Comparison of ENCODE assay signal across 18 mouse cellular contexts in genomic region chr5:144146898-144147297, GRCm38 (mm10). TPM values are rescaled to one million over a fixed set of nuclear protein-coding genes. Genes with fewer than 3 reads are reported as not detected.
"Had no signal": no experiment of that assay in that cellular context is flagged by ENCODE, and none has a peak within 500 bp of the region (broad histone marks: within the 10 kb centered on the region; RNA-seq: fewer than 3 reads in every experiment).

No protein-coding gene starts in this region.

- H3K4me3 ChIP-seq: limb, embryonic 10.5 days; limb, embryonic 13.5 days; liver, embryonic 12.5 days; liver, embryonic 15.5 days; midbrain, embryonic 12.5 days; midbrain, embryonic 15.5 days; neural tube, embryonic 12.5 days; neural tube, embryonic 15.5 days had no signal

- H3K9me3 ChIP-seq: limb, embryonic 10.5 days; limb, embryonic 13.5 days; liver, embryonic 12.5 days; liver, embryonic 15.5 days; midbrain, embryonic 12.5 days; midbrain, embryonic 15.5 days; neural tube, embryonic 12.5 days; neural tube, embryonic 15.5 days had no signal

- H3K4me1 ChIP-seq: limb, embryonic 10.5 days; limb, embryonic 13.5 days; liver, embryonic 12.5 days; liver, embryonic 15.5 days; midbrain, embryonic 12.5 days; midbrain, embryonic 15.5 days; neural tube, embryonic 12.5 days; neural tube, embryonic 15.5 days had no signal

- H3K9ac ChIP-seq: limb, embryonic 13.5 days; liver, embryonic 12.5 days; liver, embryonic 15.5 days; midbrain, embryonic 12.5 days; midbrain, embryonic 15.5 days; neural tube, embryonic 12.5 days; neural tube, embryonic 15.5 days had no signal

- H3K27ac ChIP-seq: limb, embryonic 10.5 days; limb, embryonic 13.5 days; liver, embryonic 12.5 days; liver, embryonic 15.5 days; midbrain, embryonic 12.5 days; midbrain, embryonic 15.5 days; neural tube, embryonic 12.5 days; neural tube, embryonic 15.5 days had no signal

- H3K4me2 ChIP-seq: limb, embryonic 13.5 days; liver, embryonic 12.5 days; liver, embryonic 15.5 days; midbrain, embryonic 12.5 days; midbrain, embryonic 15.5 days; neural tube, embryonic 12.5 days; neural tube, embryonic 15.5 days had no signal

- DNase-seq: kidney, adult 18-20 months; kidney, adult 9 months; kidney, postnatal 14 days; kidney, postnatal 4 days; layer of hippocampus, adult 9-11 months; liver; thymus, adult 18-20 months; thymus, postnatal 36 days had no signal

- H3K27me3 ChIP-seq: limb, embryonic 13.5 days; liver, embryonic 12.5 days; liver, embryonic 15.5 days; midbrain, embryonic 12.5 days; midbrain, embryonic 15.5 days; neural tube, embryonic 12.5 days; neural tube, embryonic 15.5 days had no signal

- ATAC-seq: inflammation-experienced regulatory T-cells, adult 6 months; intestine, embryonic 16.5 days; liver, embryonic 12.5 days; midbrain, embryonic 15.5 days had no signal

RNA-seq across cellular contexts. Expression of gene Bhlha15, which starts 43.2 kb away (rescaled TPM):
- polyA plus RNA-seq: midbrain, embryonic 12.5 days had no signal
